Mouse (Mus musculus) liver, adult 2 months (tissue): ENCODE measurements around the gene Rtp1.

Experiments
- CTCF ChIP-seq: fragments of 200-500 bp; IDR thresholded peaks from 2 replicates; pipeline ENCODE4 v1.5.1; 2011; ENCODE audit warnings: low read depth, low read length, control low read depth
- POLR2A ChIP-seq: fragments of 200-500 bp; IDR thresholded peaks from 2 replicates; pipeline ENCODE4 v1.6.1; 2011; ENCODE audit warnings: low read length, control low read depth; ENCODE audit not compliant: insufficient read depth; ENCODE audit errors: extremely low read depth

DNA sequence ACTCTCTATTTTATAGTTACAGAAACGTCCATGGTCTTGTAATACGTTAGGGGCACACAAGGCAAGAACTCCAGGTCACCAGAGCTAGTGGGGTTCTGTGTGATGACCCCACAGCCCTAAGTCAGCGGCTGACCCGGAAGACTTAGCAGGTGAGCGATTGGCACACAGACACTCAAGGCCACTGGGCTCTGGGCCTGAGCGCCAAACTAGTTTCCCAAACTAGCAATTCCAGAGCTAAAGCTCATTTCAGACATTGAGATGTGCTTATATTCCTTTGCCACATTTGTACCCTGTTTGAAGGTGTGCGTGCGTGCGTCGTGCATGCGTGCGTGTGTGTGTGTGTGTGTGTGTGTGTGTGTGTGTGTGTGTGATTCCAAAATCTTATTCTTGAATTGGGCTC lies 53.9 kb downstream of the Rtp1 start:
- TF ChIP-seq CTCF (no peak), POLR2A (no peak)
